Mouse (Mus musculus) right cerebral cortex, postnatal 25 days (tissue): Measurements from ENCODE around the gene Gm20388.
A peak's percentile ranks its signal among the peaks of the same experiment; 100 is the strongest.

Source experiments
- DNase-seq: peaks from one replicate; pipeline ENCODE4 v3.0.0; 2022

The Gm20388 gene

GRCm38 (mm10) chr8:120016424-120016823 lies 105.8 kb downstream of the Gm20388 start:
- DNase-seq: no peak

- no peak for DNase-seq
Observed at GRCm38 (mm10) chr8:120017349-120017748, 106.7 kb downstream of the Gm20388 start.

DNA sequence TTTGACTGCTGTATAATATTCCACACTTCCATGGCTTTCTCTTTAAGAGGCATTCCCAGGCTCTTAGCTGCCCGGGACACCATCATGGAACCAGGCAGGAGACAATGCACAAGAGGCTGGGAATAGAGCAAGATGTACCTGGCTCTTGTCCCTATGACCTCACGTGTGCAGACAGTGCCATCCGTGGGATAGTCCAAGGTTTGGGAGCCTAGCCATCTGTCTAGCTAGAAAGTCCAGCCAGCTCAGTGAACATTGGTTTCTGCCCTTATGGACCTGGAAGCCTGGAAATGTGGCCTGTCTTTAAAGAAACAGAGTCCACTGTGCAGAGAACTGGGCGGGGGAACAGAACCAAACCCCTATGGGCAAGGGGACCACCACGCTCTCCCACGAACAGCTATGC lies 107.1 kb downstream of the Gm20388 start:
- no peak for DNase-seq

GRCm38 (mm10) chr8:120018379-120018778 lies 107.7 kb downstream of the Gm20388 start:
- DNase-seq: no peak

DNA sequence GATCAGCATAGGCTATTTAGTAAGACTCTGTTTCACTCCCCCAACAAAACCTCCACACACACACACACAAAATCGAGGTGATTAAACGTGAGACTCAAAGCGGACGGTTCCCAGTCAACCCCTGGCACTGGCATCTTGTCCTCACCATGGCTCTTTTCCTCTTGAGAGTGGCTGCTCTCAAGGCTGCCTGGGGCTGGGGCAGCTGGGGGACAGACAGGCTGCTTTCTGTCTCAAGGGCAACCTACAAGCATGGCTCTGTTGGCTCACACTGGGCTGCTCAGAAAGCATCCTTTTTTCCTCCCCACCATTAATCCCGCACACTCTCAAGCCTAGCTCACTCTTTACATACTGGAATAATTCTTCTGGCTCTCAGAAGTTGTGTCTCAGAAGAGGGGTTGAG lies 108.7 kb downstream of the Gm20388 start:
- DNase-seq: no peak

GRCm38 (mm10) chr8:120020298-120020697 lies 109.7 kb downstream of the Gm20388 start:
- no peak for DNase-seq

GRCm38 (mm10) chr8:120026199-120026598 lies 115.6 kb downstream of the Gm20388 start:
- DNase-seq: no peak

GRCm38 (mm10) chr8:120026991-120027390 lies 116.3 kb downstream of the Gm20388 start:
- DNase-seq: no peak

- no peak for DNase-seq
Observed at GRCm38 (mm10) chr8:120030447-120030846, 119.8 kb downstream of the Gm20388 start.

DNA sequence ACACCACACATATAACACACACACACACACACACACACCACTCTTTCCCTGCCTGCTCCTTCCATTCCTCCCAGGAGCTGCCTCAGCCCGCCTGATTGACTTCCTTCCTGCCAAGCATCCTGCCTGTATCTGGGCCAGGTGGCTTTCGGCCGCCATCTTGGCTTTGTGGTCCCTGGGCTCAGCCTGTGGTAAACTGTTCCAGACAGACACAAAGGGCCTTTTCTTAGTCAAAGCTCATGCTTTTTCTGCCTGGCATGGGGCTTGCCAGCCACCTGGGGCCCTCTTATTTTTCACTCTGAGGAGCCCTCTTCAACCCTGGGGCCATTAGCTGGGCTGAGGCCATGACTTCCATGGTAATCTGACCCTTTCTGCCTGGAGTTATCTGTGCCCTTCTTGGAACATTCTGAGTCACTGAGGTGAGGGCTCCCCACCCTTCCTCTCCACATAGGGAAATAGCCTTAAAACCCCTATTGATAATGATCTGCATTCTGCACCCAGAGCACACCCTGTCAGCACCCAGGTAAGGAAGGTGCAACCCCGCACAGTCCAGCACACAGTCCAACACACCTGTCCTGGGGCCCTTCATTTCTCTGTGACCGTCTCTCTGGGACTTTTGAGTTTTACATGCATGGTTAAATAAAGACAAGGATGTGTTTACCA lies 122.0 kb downstream of the Gm20388 start:
- no peak for DNase-seq

GRCm38 (mm10) chr8:120034471-120034870 lies 123.8 kb downstream of the Gm20388 start:
- no peak for DNase-seq

DNA sequence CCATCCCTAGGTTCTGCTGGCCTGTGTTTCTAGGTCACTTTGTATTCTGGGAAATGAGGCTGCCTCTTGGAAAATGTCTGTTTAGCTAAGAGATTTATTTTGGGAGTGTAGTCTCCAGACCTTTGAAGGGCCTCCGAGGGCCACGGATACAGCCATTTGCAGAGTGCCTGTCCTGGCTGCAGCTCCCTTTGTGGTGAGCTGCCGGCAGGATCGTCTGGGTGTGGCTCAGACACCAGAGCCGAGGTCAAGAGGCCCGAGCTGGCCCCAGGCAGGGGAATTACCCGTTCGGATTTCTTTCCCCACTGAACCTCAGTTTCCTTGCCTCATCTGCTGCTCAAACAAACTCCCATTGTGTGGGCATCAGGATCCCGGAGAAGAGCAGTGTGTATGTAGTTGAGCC lies 125.5 kb downstream of the Gm20388 start:
- DNase-seq: no peak

DNA sequence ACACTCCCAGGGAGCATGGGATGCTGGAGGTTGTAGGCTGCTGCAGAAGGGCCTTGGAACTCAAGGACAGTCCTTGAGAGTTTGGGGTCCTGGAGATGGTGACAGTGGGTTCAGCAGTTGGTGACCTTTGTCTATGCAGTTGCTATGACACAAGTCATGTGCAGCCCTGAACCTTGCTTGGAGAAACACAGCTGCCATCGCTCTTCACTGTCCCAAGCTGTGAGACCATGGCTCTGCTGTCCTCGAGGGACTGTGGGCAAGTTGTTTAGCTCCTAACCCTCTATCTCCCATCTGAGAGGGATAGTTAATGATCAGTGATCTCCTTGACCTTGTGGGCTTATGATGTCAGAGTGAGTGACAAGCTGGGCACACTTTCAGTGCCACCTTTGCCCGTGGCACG lies 125.9 kb downstream of the Gm20388 start:
- no peak for DNase-seq

- no peak for DNase-seq
Observed at GRCm38 (mm10) chr8:120037199-120037598, 126.6 kb downstream of the Gm20388 start.

DNA sequence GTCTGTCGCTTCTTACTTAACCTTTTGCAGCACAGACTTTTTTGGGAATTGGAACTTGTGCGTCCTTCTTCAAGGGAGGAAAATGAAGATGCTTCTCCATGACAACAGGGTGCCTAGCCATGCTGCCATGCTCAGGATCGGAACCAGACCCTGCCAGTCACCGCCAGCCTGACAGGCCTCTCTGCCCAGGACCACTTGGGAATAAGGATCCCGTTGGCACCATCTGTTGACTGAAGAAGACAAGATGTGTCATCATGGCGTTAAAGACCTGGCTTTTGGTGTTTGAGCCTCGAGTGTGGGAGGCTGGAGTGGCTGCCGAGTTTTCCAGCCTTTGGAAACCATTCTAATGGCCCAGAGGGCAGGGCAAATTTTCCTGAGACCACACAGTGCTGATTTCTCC lies 127.0 kb downstream of the Gm20388 start:
- DNase-seq: no peak

DNA sequence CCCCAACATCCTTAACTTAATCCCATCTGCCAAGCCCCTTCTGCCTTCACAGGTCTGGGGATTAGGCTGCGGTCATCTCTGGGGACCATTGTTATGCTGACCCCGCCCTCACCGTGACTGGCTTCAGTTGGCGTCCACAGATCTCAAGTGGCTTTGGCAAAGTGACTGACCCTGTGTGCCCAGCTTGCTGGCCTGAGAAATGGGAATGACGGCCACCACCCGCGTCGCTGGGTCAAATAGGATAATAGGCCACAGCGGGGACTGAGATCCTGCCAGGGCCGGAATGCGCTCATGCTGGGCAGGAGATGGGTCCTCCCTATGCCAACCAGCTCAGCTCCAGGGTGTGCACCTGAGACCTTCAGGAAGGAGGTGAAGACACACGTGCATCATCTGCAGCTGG lies 128.1 kb downstream of the Gm20388 start:
- no peak for DNase-seq

DNA sequence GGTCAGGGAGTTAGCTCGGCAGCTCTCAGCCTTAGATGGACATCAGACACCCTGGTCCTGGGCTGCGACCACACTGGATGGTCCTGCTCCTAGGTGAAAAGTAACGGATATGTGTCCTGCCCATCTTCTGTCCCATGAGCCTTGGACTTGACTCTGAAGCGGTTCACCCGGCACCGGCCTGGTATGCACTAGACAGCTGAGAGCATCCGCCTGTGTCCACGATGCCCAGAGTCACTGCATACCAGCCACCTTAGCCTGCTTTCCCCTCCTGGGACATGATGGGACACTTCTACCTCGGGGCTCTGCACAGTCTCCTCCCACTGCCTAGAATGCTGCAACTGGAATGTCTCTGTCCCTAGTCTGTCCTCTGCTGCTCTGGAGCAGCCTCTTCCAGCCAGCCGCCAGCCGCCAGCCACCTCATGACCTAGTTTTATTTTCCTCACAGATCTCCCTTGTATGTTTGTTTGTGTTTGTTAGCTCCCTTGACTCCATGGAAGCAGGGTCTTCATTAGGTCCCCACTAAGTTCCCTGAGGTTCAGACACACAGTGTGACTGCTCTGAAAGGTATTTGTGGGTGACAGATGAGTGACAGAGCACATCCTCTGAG lies 128.8 kb downstream of the Gm20388 start:
- no peak for DNase-seq

- DNase-seq: peak; percentile 32
Observed at GRCm38 (mm10) chr8:120040861-120041260, 130.2 kb downstream of the Gm20388 start.

GRCm38 (mm10) chr8:120042542-120043312 lies 132.1 kb downstream of the Gm20388 start:
- DNase-seq: no peak

DNA sequence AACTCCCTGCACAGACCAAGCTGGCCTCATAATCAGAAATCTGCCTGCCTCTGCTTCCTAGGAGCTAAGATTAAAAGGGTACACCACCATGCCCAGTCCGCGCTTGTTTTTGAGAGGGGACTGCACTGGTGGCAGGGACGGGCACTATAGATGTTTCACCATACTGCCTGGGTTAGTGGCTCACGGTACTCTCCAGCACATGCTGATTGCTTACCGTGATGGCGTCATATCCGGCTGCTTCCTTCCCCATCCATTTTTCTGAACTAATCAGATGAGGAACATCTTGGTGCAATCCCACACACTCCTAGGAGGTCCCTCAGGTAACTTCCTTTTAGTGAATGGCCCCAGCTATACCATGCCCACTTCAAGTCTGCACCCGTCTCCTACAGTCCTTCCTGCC lies 134.3 kb downstream of the Gm20388 start:
- no peak for DNase-seq

DNA sequence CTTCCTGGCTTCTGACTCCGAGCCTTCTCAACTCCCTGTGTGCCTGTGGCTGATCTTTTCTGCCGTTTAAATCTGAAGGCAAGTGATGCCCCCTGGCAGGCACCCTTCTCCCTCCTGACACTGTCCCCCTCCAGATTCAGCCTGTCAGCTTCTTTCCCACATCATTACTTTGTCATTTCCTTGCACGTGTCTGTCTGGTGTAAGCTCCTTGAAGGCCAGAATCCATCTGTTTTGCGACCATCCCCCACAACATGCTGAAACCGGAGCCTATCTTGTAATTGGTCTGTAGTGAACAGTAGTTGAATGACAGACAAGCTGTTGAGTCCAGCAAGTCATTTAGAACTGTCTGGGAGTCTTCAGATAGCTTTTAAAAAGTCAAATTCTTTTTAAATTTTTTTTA lies 134.8 kb downstream of the Gm20388 start:
- no peak for DNase-seq

- peak; percentile 83 for DNase-seq
Observed at GRCm38 (mm10) chr8:120046258-120047020, 135.8 kb downstream of the Gm20388 start.

GRCm38 (mm10) chr8:120049949-120050348 lies 139.3 kb downstream of the Gm20388 start:
- DNase-seq: no peak
